Mouse (Mus musculus): ENCODE results near the gene Tlr12. TPM values are rescaled to one million over a fixed set of nuclear protein-coding genes. Genes with fewer than 3 reads are reported as not detected.

Tlr12 gene
- total and polyA plus RNA-seq, 3 experiments: 0.04 to 0.14 (median 0.12) TPM

DNA sequence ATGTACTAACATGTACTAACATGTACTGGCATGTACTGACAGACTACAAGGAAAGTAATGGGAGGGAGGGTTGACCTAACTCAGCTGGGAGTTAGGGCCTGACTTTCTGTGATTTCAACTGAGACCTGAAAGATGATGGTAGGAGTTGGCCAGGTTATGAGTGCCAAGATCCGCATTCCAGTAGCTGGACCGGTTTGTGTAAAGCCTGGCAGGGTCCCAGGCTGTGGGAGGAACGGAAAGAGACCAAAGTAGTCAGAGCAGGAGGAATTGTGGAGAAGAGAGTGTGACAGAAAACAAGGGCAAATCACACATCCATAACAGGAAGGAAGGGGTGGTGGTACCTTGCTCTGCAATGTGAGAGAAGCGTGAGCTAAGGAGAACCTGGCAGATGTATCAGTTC is 42.6 kb downstream of the Tlr12 start:
- Histone ChIP-seq H3K4me1 (ENCODE audit: control insufficient read depth in 1 of 2, insufficient read depth in 2 of 2) (peaks cover 5 to 9% of the 10 kb centered on the region in 2 experiments), H3K9me3 (replicated peaks; ENCODE audit: low read length) (peaks cover 9% of the 10 kb centered on the region), H3K9ac (ENCODE audit: insufficient read depth, low read depth) (no peak overlapping the region), H3K36me3 (replicated peaks in 1 of 2; ENCODE audit: control insufficient read depth in 1 of 2, insufficient read depth in 1 of 2, low read length in 1 of 2) (peaks cover 3 to 32% of the 10 kb centered on the region in 2 experiments), H3K4me3 (replicated peaks in 1 of 3; ENCODE audit: low read depth in 2 of 3, low read length in 2 of 3, poor library complexity in 1 of 3) (no peak overlapping the region), H3K27ac (ENCODE audit: insufficient read depth, low read depth) (no peak overlapping the region), H3K4me2 (ENCODE audit: insufficient read depth, low read depth, poor library complexity, severe bottlenecking) (no peak overlapping the region), H3K27me3 (replicated peaks) (no peaks in the 10 kb centered on the region), H3K79me2 (replicated peaks; ENCODE audit: control insufficient read depth, extremely low read depth, insufficient read depth, poor library complexity, severe bottlenecking) (no peaks in the 10 kb centered on the region)
- TF ChIP-seq MYC (IDR thresholded peaks at IDR 0.05; ENCODE audit: low read depth, low read length) (no peak), NELFE (IDR thresholded peaks at IDR 0.05; ENCODE audit: low read depth, low read length) (no peak), HCFC1 (IDR thresholded peaks at IDR 0.05; ENCODE audit: low read depth, low read length) (no peak), CTCF (conservative IDR thresholded peaks at IDR 0.05 in 1 of 2, IDR thresholded peaks at IDR 0.05 in 1 of 2; ENCODE audit: low read depth in 2 of 2, low read length in 2 of 2) (no peak), BHLHE40 (IDR thresholded peaks at IDR 0.05; ENCODE audit: low read depth, low read length) (no peak), MXI1 (IDR thresholded peaks at IDR 0.05; ENCODE audit: low read depth, low read length) (no peak), E2F4 (IDR thresholded peaks at IDR 0.05; ENCODE audit: insufficient replicate concordance, low read depth, low read length) (no peak), IRF4 (IDR thresholded peaks at IDR 0.05; ENCODE audit: low read depth, low read length) (no peak), NRF1 (IDR thresholded peaks at IDR 0.05; ENCODE audit: low read depth, low read length) (no peak), ZKSCAN1 (IDR thresholded peaks at IDR 0.05; ENCODE audit: borderline replicate concordance, low read depth, low read length) (no peak), POLR2A (IDR thresholded peaks at IDR 0.05; ENCODE audit: low read depth, low read length) (no peak), USF1 (IDR thresholded peaks at IDR 0.05; ENCODE audit: low read depth, low read length) (no peak)
- dilution Hi-C loops (cut with MboI; ENCODE audit: extremely low pct_ligation_motif_present, extremely low pct_unique_long_range_greater_than_20kb, low sequenced_read_pairs) (no loop called here), in situ Hi-C loops (cut with MboI; ENCODE audit: low pct_ligation_motif_present, low pct_unique_long_range_greater_than_20kb, low sequenced_read_pairs) (no loop called here)
- no peak for DNase-seq (ENCODE audit: extremely low read depth)

Other genes with a start within 250 kb of the Tlr12 start
- gene Zscan20, start 8.5 kb downstream of the Tlr12 start, total RNA-seq (2012; rRNA removed): 5.9 and 7.6 TPM in 2 replicates
- 2.4 and 3.4 TPM in 2 replicates for gene Zscan20, start 8.5 kb downstream of the Tlr12 start, total RNA-seq (2014; rRNA removed)
- 4.2 and 4.9 TPM in 2 replicates for gene Zscan20, start 8.5 kb downstream of the Tlr12 start, polyA plus RNA-seq (2012; ENCODE audit: insufficient read length, low read depth)
- gene Phc2, start 36.1 kb upstream of the Tlr12 start, total RNA-seq (2012; rRNA removed): 29.6 and 32.7 TPM in 2 replicates
- gene Phc2, start 36.1 kb upstream of the Tlr12 start, total RNA-seq (2014; rRNA removed): 23.5 and 24.1 TPM in 2 replicates
- gene Phc2, start 36.1 kb upstream of the Tlr12 start, polyA plus RNA-seq (2012; ENCODE audit: insufficient read length, low read depth): 53.2 and 56.1 TPM in 2 replicates
- 0.04 TPM in 2 replicates for gene A3galt2, start 136.7 kb upstream of the Tlr12 start, total RNA-seq (2012; rRNA removed)
- not detected in 2 replicates for gene A3galt2, start 136.7 kb upstream of the Tlr12 start, total RNA-seq (2014; rRNA removed)
- 0.07 and 0.11 TPM in 2 replicates for gene A3galt2, start 136.7 kb upstream of the Tlr12 start, polyA plus RNA-seq (2012; ENCODE audit: insufficient read length, low read depth)
- gene Zfp362, start 187.4 kb upstream of the Tlr12 start, total RNA-seq (2012; rRNA removed): 16.1 and 17.8 TPM in 2 replicates
- gene Zfp362, start 187.4 kb upstream of the Tlr12 start, total RNA-seq (2014; rRNA removed): 9.7 and 9.9 TPM in 2 replicates
- gene Zfp362, start 187.4 kb upstream of the Tlr12 start, polyA plus RNA-seq (2012; ENCODE audit: insufficient read length, low read depth): 49.2 and 70.1 TPM in 2 replicates

Data from CH12.LX (cell line).